Mouse (Mus musculus) liver, embryonic 13.5 days (tissue): Measurements from ENCODE around the gene Mcm10. TPM values are rescaled to one million over a fixed set of nuclear protein-coding genes. Genes with fewer than 3 reads are reported as not detected.

Experiments
- polyA plus RNA-seq: library from polyadenylated mRNA; unstranded; fragments of >200 nt; fragmentation: Nextera tagmentation; extraction: Ambion mirVana; gene quantifications from 2 replicates; pipeline ENCODE4 v1.2.1, GENCODE M21; 2015

Mcm10 gene
- polyA plus RNA-seq, 1 experiment from 2014 or later: 39.3 TPM

Other genes starting within 250 kb of the Mcm10 start
- gene Sephs1, start 131.2 kb downstream of the Mcm10 start, polyA plus RNA-seq: 33.2 and 39.6 TPM in 2 replicates
- 47.6 and 61.5 TPM in 2 replicates for gene Phyh, start 93.8 kb downstream of the Mcm10 start, polyA plus RNA-seq
- not detected in 2 replicates for gene Ucma, start 36.7 kb downstream of the Mcm10 start, polyA plus RNA-seq
- 15.2 and 18.4 TPM in 2 replicates for gene Optn, start 51.3 kb upstream of the Mcm10 start, polyA plus RNA-seq
- 4.0 and 5.1 TPM in 2 replicates for gene Ccdc3, start 125.0 kb upstream of the Mcm10 start, polyA plus RNA-seq